Mouse (Mus musculus) lung, postnatal 0 days (tissue): ENCODE results near the gene Tcf12.
A peak's percentile ranks its signal among the peaks of the same experiment; 100 is the strongest.

Experiments
- CTCF ChIP-seq: IDR thresholded peaks from 2 replicates; pipeline ENCODE4 v1.5.1; 2016; ENCODE audit warnings: antibody characterized with exemption, mild to moderate bottlenecking
- EP300 ChIP-seq: IDR thresholded peaks from 2 replicates; pipeline ENCODE4 v1.6.1; 2016; ENCODE audit warnings: antibody characterized with exemption, mild to moderate bottlenecking, control low read depth

DNA sequence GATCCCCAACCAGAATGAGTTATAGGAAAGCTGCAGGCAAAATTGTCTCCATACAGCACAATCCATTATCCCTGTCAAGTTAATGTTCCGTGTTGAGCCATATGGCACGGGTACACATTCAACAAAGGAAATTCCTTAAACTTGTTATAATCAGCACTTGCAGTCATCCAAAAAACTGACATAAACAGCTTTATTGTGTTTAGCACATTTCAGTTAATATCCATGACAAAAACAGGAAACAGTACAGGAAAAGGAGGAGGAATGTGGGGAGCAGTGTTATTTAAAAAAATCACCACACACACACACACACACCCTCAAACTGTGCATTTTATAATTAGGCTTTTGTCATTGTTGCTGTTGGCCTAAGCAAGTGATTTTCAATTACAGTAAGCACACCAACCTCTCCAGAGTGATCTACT lies 137.1 kb downstream of the Tcf12 start:
- TF ChIP-seq EP300 = peak; percentile 63
- no peak for TF ChIP-seq CTCF
